Mouse (Mus musculus): Measurements from ENCODE around the gene Cel.

- TF ChIP-seq GATA1 (IDR thresholded peaks at IDR 0.05; ENCODE audit: borderline replicate concordance, low read length): no peak
- TF ChIP-seq FLI1 (IDR thresholded peaks at IDR 0.05; ENCODE audit: low read length): no peak
Observed at GRCm38 (mm10) chr2:28601720-28602590, 38.8 kb upstream of the Cel start.

Measured in megakaryocyte, embryonic 14.5 days (primary cell).